Mouse (Mus musculus): ENCODE results near the gene Rab33b. TPM values are rescaled to one million over a fixed set of nuclear protein-coding genes. Genes with fewer than 3 reads are reported as not detected.
A peak's percentile ranks its signal among the peaks of the same experiment; 100 is the strongest.

The Rab33b gene
- polyA plus RNA-seq, 1 experiment from 2014 or later: 33.7 TPM

GRCm38 (mm10) chr3:51544442-51545128 lies 60.9 kb downstream of the Rab33b start:
- H3K27ac ChIP-seq (ENCODE audit: low read length): peak overlapping the region; percentile 82
- no peaks in the 10 kb centered on the region for H3K27me3 ChIP-seq (replicated peaks; ENCODE audit: control insufficient read depth, insufficient read depth, low read length)
- peaks cover 13% of the 10 kb centered on the region for H3K4me1 ChIP-seq (replicated peaks; ENCODE audit: control insufficient read depth, insufficient read depth, low read length)
- peak overlapping the region; percentile 45 for H3K4me2 ChIP-seq (ENCODE audit: low read length)
- no peak overlapping the region for H3K4me3 ChIP-seq (replicated peaks; ENCODE audit: low read length)
- 22% methylated on average over 19 of the region's 19 CpGs for WGBS
- ATAC-seq: peak; percentile 85
- H3K36me3 ChIP-seq (ENCODE audit: control insufficient read depth, insufficient read depth): peaks cover 9% of the 10 kb centered on the region; the same call in 1 of the 2 replicates
- H3K9ac ChIP-seq (replicated peaks; ENCODE audit: low read depth, low read length): 0 out of 2 replicates have a peak overlapping the region, but pooled peaks have one; percentile 8
- H3K9me3 ChIP-seq (ENCODE audit: control insufficient read depth, low read length): no peaks in the 10 kb centered on the region

Other genes with a start within 250 kb of the Rab33b start
- 46.2 and 54.9 TPM in 2 replicates for gene Elf2, start 143.3 kb upstream of the Rab33b start, polyA plus RNA-seq (2015; fragmentation: Nextera tagmentation; extraction: Ambion mirVana)
- 0.44 and 1.4 TPM in 2 replicates for gene Mgarp, start 87.2 kb upstream of the Rab33b start, polyA plus RNA-seq (2015; fragmentation: Nextera tagmentation; extraction: Ambion mirVana)
- gene Ndufc1, start 74.9 kb upstream of the Rab33b start, polyA plus RNA-seq (2015; fragmentation: Nextera tagmentation; extraction: Ambion mirVana): 619 and 639 TPM in 2 replicates
- 49.9 and 56.5 TPM in 2 replicates for gene Naa15, start 68.8 kb upstream of the Rab33b start, polyA plus RNA-seq (2015; fragmentation: Nextera tagmentation; extraction: Ambion mirVana)
- 4.2 and 4.5 TPM in 2 replicates for gene Setd7, start 77.0 kb downstream of the Rab33b start, polyA plus RNA-seq (2015; fragmentation: Nextera tagmentation; extraction: Ambion mirVana)
- gene Mgst2, start 176.4 kb downstream of the Rab33b start, polyA plus RNA-seq (2015; fragmentation: Nextera tagmentation; extraction: Ambion mirVana): 0.27 and 0.56 TPM in 2 replicates

All from forebrain, embryonic 16.5 days (tissue).